Mouse (Mus musculus) heart, embryonic 10.5 days (tissue): Measurements from ENCODE around the gene Trove2. TPM values are rescaled to one million over a fixed set of nuclear protein-coding genes. Genes with fewer than 3 reads are reported as not detected.

ENCODE experiments used
- polyA plus RNA-seq: library from polyadenylated mRNA; unstranded; fragments of >200 nt; fragmentation: Nextera tagmentation; extraction: Ambion mirVana; gene quantifications from 2 replicates; pipeline ENCODE4 v1.2.1, GENCODE M21; 2016

The Trove2 gene
- polyA plus RNA-seq, 1 experiment from 2014 or later = 14.2 TPM

Other genes with a start within 250 kb of the Trove2 start
- 0.15 and 0.26 TPM in 2 replicates for gene B3galt2, start 136.4 kb downstream of the Trove2 start, polyA plus RNA-seq
- gene Cdc73, start 74.2 kb downstream of the Trove2 start, polyA plus RNA-seq = 25.2 and 31.7 TPM in 2 replicates
- 81.4 and 85.2 TPM in 2 replicates for gene Glrx2, start 60.7 kb downstream of the Trove2 start, polyA plus RNA-seq
- gene Uchl5, start 204 bp upstream of the Trove2 start, polyA plus RNA-seq = 88.5 and 109 TPM in 2 replicates
- gene Rgs2, start 227.1 kb upstream of the Trove2 start, polyA plus RNA-seq = 14.8 and 23.8 TPM in 2 replicates